Mouse (Mus musculus) thymus, postnatal 0 days (tissue): Measurements from ENCODE around the gene Apof. TPM values are rescaled to one million over a fixed set of nuclear protein-coding genes. Genes with fewer than 3 reads are reported as not detected.
"Not testable (repeated sequence)": the region's sequence is repeated elsewhere in the genome, so short reads cannot be mapped to it uniquely, and the experiment has no call there.

Experiments
- DNase-seq: peaks from one replicate; pipeline ENCODE4 v3.0.0-alpha.2; 2015; ENCODE audit warnings: low spot score
- polyA plus RNA-seq: library from polyadenylated mRNA; unstranded; fragments of >200 nt; fragmentation: Nextera tagmentation; extraction: Ambion mirVana; gene quantifications from 2 replicates; pipeline ENCODE4 v1.2.1, GENCODE M21; 2015

Gene Apof
- polyA plus RNA-seq, 1 experiment from 2014 or later: not detected

DNA sequence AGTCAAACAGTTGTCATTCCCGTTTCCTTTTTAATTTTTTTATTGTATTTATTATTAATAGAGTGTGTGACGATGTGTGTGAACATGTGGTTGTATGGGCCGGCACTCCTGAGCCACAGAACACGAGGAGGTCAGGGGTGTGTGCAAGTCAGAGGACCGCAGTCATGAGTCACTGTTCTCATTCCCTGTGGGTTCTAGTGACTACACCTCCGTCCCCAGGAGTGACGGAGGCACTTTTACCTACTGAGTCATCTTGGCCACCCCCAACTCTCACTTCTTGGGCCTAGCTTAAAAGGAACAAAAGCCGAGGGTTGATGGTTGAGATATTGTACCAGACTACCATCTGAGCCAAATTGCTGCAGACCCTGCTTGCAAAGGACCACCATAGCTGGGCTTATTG lies 12.1 kb upstream of the Apof start:
- no peak for DNase-seq

DNA sequence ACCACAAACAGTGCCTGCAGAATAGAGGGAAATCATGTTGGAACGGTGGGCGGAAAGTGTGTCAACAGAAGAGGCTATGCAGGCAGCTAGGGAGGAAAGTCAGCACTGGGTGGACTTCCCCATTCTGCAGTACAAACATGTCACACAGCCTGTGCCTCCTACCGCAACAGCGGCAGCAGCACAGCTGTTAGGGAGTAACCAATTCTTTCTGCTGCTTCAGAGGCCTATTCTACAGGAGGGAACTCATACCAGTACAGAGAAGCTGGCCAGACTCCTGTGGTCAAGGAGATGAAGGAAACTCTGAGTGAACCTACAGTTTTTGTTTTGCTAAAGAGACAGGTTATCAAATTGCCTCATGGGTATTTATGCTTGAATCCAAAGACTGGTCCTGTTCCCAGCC lies 9.5 kb upstream of the Apof start:
- DNase-seq: peak; percentile 54

DNA sequence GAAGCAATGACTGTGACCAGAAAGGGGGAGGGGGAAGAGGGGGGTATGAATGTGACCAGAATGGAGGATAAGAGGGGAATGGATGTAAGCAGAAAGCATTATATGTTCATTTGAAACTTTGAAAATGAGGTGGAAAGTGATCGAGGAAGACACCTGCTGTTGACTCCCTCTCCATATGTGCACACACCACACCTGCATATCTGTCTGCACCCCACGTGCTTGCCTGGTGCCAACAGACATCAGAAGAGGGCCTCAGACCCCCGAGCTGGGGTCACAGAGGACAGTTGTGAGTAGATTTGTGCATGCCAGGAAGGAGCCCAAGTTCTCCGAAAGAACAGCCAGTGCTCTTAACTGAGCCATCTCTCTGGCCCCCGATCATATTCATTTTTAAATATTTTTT lies 8.5 kb upstream of the Apof start:
- DNase-seq: peak; percentile 52

DNA sequence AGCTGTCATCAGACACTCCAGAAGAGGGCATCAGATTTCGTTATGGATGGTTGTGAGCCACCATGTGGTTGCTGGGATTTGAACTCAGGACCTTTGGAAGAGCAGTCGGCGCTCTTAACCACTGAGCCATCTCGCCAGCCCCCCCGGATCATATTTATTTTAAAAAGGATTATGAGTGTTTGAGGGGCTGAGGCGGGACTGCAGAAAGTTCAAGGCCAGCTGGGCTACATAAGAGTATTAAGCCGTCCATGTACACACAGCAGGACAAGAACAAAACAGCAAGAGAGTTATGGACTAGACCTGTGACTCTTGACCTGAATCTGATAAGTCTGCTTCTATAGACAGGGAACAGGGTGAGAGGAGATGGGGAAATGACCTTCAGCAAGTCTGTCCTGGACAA lies 8.1 kb upstream of the Apof start:
- not testable (repeated sequence) for DNase-seq

DNA sequence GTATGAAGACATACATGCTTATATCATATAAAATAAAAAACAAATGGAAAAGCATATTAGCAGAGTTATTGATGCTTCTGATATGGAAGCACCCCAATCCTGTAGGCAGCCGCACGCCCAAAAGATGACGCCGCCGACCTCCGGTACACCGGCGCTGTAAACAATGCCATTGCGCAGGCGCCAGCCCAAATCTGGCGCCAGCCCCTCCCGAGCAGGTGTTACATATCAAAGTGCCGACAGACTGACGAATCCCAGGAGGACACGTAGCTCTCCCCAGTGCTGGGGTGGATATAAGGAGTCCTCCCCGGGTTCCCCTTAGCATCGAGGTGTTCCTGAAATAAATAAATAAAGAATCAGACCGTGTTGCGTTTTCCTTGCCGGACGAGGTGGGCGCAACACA lies 6.2 kb upstream of the Apof start:
- DNase-seq: no peak

DNA sequence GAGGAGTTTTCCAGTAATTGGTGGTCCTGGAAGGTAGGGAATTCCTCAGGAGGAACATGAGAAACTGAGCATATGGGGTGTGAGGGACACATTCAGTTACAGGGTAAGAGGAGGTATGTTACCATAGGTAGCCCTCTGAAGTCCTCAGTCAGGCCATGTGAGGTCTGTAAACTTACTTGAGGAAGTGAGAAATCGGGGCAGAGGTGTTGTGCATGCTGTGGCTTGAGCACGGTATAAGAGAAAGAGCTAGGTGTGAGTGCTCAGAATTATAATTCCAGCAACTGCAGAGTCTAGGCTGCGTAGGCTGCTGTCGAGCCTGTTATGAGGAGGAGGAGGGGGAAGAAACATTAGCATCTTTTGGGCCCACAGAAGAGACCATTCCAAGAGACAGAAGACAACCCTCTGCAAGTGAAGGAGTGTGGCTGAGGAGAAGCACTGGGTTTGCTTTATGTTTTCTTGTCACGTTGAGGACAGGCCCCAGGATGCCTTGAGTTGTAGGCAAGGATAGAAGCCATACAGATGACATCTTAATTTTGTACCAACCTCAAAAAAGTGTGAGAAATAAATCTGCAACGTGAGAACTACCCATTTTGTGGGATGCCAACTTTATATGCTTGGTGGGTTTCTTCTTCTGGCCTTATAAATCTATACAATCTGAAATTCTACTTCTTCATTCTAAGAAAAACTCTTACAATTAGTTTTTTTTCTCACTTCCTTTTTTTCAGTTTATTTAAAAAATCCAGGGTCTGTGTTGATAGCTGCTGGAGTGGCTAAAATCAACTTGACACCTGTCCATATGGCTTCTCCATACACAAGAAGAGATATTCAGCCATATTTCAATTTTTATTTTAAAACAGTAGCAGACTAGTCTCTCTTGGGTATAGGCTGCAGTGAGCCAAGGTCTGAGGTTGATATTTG lies 4.8 kb upstream of the Apof start:
- no peak for DNase-seq

DNA sequence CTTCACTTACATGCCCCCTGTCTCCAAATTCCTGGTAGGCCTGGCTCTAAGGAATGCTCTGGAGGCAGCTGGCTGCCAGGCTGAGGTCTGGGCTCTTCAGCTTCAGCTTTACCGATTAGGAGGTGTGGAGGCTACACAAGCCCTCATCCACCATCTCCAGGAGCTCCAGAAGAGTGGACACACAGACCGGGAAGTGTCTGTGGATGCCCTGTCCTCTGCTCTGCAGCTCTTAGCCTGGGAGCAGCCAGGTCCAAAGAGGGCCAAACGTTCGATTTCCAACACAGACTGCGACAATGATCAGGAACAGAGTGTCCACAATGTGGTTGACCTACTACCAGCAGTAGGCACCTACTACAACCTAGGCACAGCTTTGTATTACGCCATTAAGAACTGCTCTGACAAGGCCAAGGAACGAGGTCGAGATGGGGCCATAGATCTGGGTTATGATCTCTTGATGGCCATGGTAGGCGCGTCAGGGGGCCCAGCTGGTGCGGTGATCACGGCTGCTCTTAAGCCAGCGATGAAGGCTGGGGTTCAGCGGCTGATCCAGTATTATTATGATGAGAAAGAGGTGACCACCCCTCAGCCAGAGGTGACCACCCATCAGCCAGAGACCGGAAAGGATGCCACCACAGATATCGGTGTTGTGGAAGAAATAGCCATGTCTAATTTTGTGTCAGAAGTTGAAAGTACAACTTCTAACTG lies 887 bp downstream of the Apof start:
- no peak for DNase-seq

DNA sequence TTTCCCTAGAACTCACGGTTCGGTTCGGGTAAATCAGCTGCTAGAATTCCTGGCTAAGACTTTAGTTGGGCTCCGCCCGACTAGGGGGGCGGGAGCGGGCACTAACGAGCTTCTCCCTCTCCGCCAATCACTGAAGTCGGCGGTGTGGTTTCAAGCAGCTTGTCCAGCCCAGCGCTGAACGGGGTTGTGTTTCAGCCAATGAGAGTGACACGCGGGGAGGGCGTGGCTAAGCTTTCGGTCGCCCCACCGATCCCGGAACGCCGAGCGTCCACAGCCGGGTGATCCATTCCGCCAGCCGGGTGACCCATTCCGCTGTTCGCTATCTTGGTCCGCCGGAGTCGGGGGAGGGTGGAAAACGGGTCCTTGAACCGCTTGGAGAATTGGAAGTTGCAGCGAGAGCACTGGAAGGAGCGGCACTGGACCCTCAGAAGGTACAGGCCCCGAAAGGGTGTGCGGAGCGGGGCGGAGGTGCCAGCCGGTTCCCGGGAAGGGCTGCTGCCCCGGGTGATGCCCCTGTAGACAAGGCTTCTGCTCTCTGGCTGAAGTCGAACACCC lies 1.9 kb downstream of the Apof start, which contains the start of gene Stat2:
Gene Stat2, plus strand, starts transcription at position 273 of the 555 bp plus-strand sequence.
- peak; percentile 97 for DNase-seq

DNA sequence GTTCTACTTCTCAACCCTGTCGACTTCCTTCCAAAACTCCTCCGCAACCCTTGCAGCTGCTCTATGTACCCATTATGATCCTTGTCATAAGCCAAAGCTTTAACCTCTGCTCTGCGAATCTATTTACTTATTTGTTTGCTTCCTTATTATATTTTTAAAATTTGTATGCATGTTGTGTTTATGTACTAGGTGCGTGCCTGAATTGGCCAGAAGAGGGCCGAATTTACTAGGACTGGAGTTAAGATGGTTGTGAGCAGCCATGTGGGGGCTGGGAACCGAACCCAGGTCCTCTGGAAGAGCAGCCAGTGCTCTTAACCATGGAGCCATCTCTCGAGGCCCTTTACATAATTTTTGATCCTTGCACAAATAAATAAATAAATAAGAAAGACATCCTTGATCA lies 2.4 kb downstream of the Apof start:
- no peak for DNase-seq

DNA sequence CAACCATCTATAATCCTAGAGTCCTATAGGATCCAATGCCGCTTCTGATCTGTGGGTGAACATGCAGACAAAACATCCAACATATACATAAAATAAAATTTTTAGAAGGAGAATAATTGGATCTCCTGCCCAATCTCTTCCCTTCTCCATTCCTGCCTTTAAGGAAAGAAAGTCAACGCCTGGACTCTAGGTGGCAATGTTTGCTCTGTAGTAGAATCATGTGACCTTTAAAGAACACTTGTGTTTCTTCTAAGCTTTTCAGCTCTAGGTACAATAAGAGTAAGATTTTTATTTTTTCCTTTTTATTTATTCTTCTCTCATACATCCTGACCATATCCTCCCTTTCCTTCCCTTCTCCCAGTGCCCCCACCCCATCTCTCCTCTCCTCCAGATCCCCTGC lies 3.4 kb downstream of the Apof start:
- peak; percentile 18 for DNase-seq

DNA sequence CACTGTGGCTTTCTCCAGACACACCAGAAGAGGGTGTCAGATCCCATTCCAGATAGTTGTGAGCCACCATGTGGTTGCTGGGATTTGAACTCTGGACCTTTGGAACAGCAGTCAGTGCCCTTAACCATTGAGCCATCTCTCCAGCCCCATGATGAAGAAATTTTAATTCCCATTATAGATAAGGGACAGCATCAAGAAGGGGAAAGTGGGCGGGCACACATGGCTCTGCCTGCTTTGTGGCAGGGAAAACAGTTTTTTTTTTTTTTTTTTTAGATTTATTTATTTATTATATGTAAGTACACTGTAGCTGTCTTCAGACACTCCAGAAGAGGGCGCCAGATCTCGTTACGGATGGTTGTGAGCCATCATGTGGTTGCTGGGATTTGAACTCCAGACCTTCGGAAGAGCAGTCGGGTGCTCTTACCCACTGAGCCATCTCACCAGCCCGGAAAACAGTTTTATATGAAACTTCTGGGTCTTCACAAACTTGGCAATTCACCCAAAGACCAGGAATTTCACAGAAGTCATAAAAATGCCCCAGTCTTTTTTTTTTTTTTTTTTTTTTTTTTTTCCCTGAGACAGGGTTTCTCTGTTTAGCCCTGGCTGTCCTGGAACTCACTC lies 4.5 kb downstream of the Apof start:
- not testable (repeated sequence) for DNase-seq

DNA sequence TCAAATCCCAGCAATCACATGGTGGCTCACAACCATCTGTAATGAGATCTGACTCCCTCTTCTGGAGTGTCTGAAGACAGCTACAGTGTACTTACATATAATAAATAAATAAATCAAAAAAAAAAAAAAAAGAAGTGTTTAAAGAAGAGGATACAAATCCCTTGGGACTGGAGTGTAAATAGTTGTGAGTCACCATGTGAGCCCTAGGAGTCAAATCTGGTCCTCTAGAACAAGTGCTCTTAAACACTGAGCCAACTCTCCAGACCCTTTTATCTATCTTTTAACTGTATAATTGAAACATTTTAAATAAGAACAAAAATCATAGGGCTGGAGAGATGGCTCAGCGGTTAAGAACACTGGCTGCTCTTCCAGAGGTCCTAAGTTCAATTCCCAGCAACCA lies 6.9 kb downstream of the Apof start:
- DNase-seq: not testable (repeated sequence)

DNA sequence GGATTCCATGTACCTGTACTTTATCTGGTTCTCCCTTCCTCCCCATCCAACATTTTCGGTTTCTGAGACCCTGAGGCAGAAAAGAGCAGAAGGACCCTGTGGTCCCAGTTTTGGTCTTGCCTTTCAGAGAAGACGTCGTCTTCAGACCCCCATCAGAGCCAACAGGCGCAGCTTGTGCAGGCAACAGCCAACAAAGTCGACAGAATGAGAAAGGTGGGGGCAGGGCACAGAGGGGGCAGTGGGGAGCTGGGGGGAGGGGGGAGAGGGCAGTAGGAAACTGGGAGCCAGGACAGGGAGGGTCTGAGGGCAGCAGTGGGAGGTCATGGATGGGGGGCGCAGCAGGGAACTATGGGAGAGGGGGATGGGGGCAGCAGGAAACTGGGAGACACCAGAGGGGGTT lies 9.7 kb downstream of the Apof start:
- no peak for DNase-seq

DNA sequence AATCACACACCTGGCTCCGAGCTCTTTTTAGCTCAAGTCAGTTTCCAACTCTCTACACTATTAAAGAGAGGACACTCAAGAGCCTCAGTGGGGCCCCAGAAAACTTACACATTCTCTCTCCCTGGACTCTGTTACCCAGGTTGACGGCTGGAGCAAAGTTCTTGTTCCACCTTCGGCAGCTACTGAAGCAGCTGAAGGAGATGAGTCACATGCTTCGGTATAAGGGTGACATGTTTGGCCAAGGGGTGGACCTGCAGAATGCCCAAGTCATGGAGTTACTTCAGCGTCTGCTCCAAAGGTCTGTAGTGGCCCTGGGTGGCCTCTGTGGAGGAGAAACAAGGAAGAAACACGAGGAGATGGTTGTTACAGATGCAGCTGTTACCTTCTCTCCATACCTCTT lies 12.5 kb downstream of the Apof start:
- DNase-seq: no peak

DNA sequence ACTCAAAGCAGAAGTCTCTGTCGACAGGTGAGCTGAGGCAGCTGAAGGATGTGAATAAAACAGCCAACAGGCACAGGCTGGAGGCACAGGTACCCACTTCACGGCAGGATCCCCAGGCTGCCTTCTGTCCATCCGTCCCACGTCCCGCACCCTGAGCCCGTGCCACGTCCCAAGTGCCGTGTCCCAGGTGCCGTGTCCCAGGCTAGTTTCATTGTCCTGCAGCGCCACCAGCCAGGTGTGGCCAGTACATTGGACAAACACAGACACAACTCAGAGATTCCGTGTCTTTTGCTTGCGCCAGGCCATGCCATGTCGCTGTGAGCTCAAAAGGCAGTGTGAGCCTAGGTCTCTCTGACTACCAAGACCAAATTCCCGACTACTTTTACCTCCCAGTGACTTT lies 13.2 kb downstream of the Apof start:
- no peak for DNase-seq

DNA sequence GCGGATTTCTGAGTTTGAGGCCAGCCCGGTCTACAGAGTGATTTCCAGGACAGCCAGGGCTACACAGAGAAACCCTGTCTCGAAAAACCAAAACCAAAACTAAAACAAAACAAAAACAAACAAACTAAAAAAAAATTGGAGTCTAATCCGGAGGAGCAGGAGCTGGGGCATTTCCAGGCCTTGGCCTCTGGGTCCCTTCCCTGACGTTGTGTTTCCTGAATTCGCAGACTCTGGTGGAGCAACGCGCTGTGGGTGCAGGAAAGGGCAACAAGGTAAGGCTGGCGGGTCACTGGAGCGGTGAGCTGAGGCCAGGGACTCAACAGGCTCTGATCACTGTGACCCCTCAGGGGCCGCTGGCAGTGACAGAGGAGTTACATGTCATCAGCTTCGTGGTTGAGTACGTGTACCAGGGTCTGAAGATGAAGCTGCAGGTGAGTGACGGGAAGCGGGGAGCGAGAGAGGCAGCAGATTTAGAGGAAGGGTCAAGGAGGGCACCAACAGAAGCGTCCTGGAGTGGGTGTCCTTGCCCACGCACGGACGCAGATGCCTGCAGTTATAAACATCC lies 14.5 kb downstream of the Apof start:
- DNase-seq: no peak

DNA sequence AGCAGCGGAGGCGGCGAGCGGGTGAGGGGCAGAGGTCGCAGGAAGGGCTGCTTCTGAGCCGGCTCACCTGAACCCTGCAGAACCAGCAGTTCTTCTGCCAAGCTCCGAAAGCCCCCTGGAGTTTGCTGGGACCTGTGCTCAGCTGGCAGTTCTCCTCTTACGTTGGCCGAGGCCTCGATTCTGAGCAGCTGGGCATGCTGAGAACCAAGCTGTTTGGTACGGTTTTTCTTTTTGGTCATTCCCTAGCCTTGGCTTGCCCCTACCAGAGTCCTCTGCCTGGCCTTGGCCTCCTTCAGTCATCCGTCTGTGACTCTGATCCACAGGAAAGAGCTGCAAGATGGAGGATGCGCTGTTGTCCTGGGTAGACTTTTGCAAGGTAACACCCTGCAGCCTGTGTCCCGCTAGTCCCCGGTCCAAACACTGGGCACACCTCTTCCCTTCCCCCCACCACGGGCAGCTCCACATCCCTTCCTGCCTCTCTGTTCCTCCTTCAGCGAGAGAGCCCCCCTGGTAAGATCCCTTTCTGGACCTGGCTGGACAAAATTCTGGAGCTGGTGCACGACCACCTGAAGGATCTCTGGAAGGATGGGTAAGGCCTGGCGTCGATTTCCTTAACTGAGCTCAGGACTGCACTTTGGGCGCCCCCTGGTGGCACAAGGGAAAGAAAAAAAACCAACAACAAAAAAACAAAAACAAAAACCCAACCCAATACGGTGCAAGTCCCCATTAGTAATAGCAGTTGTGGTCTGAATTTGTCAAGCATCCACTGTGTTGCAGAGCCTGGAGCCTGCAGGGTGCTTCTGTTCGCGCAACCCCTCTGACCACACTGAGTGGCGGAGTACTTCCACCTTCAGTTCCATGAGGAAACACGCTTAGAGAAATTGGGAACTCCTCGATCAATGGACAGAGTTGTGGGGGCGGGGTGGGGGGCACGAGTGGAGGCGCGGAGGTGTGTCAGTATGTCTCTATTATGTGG lies 15.4 kb downstream of the Apof start:
- peak; percentile 70 for DNase-seq

DNA sequence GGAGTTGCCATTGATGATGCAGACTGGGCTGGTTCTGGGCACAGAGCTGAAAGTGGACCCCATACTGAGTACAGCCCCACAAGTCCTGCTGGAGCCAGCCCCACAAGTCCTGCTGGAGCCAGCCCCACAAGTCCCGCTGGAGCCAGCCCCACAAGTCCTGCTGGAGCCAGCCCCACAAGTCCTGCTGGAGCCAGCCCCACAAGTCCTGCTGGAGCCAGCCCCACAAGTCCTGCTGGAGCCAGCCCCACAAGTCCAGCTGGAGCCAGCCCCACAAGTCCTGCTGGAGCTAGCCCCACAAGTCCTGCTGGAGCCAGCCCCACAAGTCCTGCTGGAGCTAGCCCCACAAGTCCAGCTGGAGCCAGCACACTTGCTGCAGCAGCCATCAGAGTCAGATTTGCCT lies 22.1 kb downstream of the Apof start:
- DNase-seq: not testable (repeated sequence)

DNA sequence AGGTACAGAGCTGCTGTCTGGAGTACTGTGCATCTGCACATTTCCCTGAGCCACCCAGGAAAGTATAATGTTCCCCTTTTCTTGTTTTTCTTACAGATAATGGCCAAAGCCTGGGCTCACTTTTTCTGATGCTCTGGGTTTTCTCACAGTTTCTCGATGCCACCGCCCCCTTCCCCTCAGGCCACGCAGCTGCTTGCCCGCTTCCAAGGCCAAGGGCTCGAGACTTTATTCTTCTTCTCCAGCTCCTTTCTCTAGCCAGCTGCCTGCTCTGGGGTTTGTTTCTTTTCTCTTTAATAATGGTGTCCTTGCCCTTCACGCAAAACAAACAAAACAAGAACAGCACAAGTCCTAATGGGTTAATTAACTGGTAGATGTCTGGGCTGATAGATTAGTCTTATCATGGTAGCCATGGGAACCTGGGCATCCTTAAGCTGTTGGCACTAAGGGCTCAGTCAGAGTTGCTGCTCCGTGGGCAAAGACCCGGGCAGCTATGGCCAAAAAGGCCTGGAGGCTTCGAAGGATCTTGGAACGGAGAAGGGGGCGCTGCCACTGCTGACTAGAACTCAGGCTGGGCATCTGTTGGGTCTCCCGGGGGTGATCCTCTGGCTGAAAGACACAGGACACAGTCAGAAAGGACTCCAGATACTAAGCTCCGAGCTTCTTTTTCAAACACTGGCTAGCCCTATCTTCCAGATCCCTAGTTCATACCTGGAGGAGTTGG lies 28.1 kb downstream of the Apof start:
- no peak for DNase-seq

DNA sequence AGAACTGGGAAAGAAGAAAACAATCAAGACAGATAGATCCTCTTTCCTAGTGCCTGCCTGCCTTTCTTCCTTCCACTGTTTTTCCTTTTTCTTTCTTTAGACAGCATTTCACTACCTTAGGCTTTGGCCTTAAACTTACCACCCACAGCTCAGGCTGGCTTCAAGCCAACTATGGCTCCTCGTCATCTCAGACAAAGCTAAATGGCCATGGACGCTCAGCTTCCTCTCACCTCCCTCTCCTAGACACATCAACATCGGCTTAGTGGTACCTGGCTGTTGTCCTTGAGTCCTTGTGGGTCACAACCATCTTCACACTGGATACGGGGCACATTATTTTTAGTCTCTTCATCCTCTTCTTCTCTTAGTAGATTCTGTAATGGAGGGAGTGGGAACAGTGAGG lies 28.8 kb downstream of the Apof start:
- DNase-seq: no peak
